Mouse (Mus musculus): ENCODE data around the gene Tbxas1. TPM values are rescaled to one million over a fixed set of nuclear protein-coding genes. Genes with fewer than 3 reads are reported as not detected.

Gene Tbxas1
- total RNA-seq, 1 experiment from 2014 or later, result 23.1 TPM

GRCm38 (mm10) chr6:38851740-38852139 lies 23.5 kb upstream of the Tbxas1 start:
- no peak for ATAC-seq (replicated peaks; ENCODE audit: low read depth, poor library complexity, severe bottlenecking)

GRCm38 (mm10) chr6:38853561-38853992 lies 21.6 kb upstream of the Tbxas1 start:
- no peak for ATAC-seq (replicated peaks; ENCODE audit: low read depth, poor library complexity, severe bottlenecking)

GRCm38 (mm10) chr6:38859819-38860218 lies 15.4 kb upstream of the Tbxas1 start:
- no peak for ATAC-seq (replicated peaks; ENCODE audit: low read depth, poor library complexity, severe bottlenecking)

GRCm38 (mm10) chr6:38860301-38860700 lies 14.9 kb upstream of the Tbxas1 start:
- no peak for ATAC-seq (replicated peaks; ENCODE audit: low read depth, poor library complexity, severe bottlenecking)

- no peak for ATAC-seq (replicated peaks; ENCODE audit: low read depth, poor library complexity, severe bottlenecking)
Measured at GRCm38 (mm10) chr6:38863595-38863994, 11.6 kb upstream of the Tbxas1 start.

- ATAC-seq (replicated peaks; ENCODE audit: low read depth, poor library complexity, severe bottlenecking), result no peak
Measured at GRCm38 (mm10) chr6:38865805-38866204, 9.4 kb upstream of the Tbxas1 start.

GRCm38 (mm10) chr6:38866357-38866756 lies 8.8 kb upstream of the Tbxas1 start:
- ATAC-seq (replicated peaks; ENCODE audit: low read depth, poor library complexity, severe bottlenecking), result no peak

- ATAC-seq (replicated peaks; ENCODE audit: low read depth, poor library complexity, severe bottlenecking), result no peak
Measured at GRCm38 (mm10) chr6:38866761-38867160, 8.4 kb upstream of the Tbxas1 start.

- no peak for ATAC-seq (replicated peaks; ENCODE audit: low read depth, poor library complexity, severe bottlenecking)
Measured at GRCm38 (mm10) chr6:38867291-38867690, 7.9 kb upstream of the Tbxas1 start.

GRCm38 (mm10) chr6:38868974-38869373 lies 6.2 kb upstream of the Tbxas1 start:
- ATAC-seq (replicated peaks; ENCODE audit: low read depth, poor library complexity, severe bottlenecking), result no peak

- ATAC-seq (replicated peaks; ENCODE audit: low read depth, poor library complexity, severe bottlenecking), result no peak
Measured at GRCm38 (mm10) chr6:38870070-38870469, 5.1 kb upstream of the Tbxas1 start.

- ATAC-seq (replicated peaks; ENCODE audit: low read depth, poor library complexity, severe bottlenecking), result peak; percentile 62
Measured at GRCm38 (mm10) chr6:38871051-38871450, 4.2 kb upstream of the Tbxas1 start.

GRCm38 (mm10) chr6:38873316-38873715 lies 1.9 kb upstream of the Tbxas1 start:
- ATAC-seq (replicated peaks; ENCODE audit: low read depth, poor library complexity, severe bottlenecking), result no peak

- peak; percentile 43; the same call in 1 of the 2 replicates for ATAC-seq (replicated peaks; ENCODE audit: low read depth, poor library complexity, severe bottlenecking)
Measured at GRCm38 (mm10) chr6:38874035-38874434, 1.2 kb upstream of the Tbxas1 start.

GRCm38 (mm10) chr6:38874565-38875257 lies 493 bp upstream of the Tbxas1 start:
- ATAC-seq (replicated peaks; ENCODE audit: low read depth, poor library complexity, severe bottlenecking), result no peak

- peak; percentile 91 for ATAC-seq (replicated peaks; ENCODE audit: low read depth, poor library complexity, severe bottlenecking)
Measured at GRCm38 (mm10) chr6:38876071-38876911, 1.1 kb downstream of the Tbxas1 start, which contains the start of gene Hipk2. Gene Hipk2 (minus strand): TSS chr6:38876165.

- ATAC-seq (replicated peaks; ENCODE audit: low read depth, poor library complexity, severe bottlenecking), result no peak
Measured at GRCm38 (mm10) chr6:38877674-38878073, 2.5 kb downstream of the Tbxas1 start.

GRCm38 (mm10) chr6:38881468-38881867 lies 6.3 kb downstream of the Tbxas1 start:
- ATAC-seq (replicated peaks; ENCODE audit: low read depth, poor library complexity, severe bottlenecking), result no peak

GRCm38 (mm10) chr6:38881975-38882374 lies 6.8 kb downstream of the Tbxas1 start:
- peak; percentile 54 for ATAC-seq (replicated peaks; ENCODE audit: low read depth, poor library complexity, severe bottlenecking)

GRCm38 (mm10) chr6:38882728-38883171 lies 7.5 kb downstream of the Tbxas1 start:
- ATAC-seq (replicated peaks; ENCODE audit: low read depth, poor library complexity, severe bottlenecking), result peak; percentile 79

GRCm38 (mm10) chr6:38884482-38884881 lies 9.3 kb downstream of the Tbxas1 start:
- no peak for ATAC-seq (replicated peaks; ENCODE audit: low read depth, poor library complexity, severe bottlenecking)
